Mouse (Mus musculus) heart, adult 2 months (tissue): ENCODE results near the gene Olfr839-ps1.

ENCODE experiments used
- CTCF ChIP-seq: fragments of 200-600 bp; IDR thresholded peaks from 2 replicates; pipeline ENCODE4 v1.8.1; 2022; ENCODE audit warnings: antibody characterized with exemption, mild to moderate bottlenecking, moderate library complexity
- EP300 ChIP-seq: fragments of 200-500 bp; IDR thresholded peaks from 2 replicates; pipeline ENCODE4 v1.6.1; 2011; ENCODE audit warnings: low read depth, low read length, control low read depth; ENCODE audit not compliant: insufficient read depth

GRCm38 (mm10) chr9:19136017-19136416, 41.1 kb downstream of the Olfr839-ps1 start, which contains the start of gene Olfr837:
- TF ChIP-seq CTCF = no peak
- no peak for TF ChIP-seq EP300
